Mouse (Mus musculus) 3134 (cell line): ENCODE data around the gene Vmn1r135.
"Not testable (repeated sequence)": the region's sequence is repeated elsewhere in the genome, so short reads cannot be mapped to it uniquely, and the experiment has no call there.

Experiments
- DNase-seq: peaks from one replicate; pipeline ENCODE4 v3.0.0-alpha.2; 2011; ENCODE audit warnings: low spot score; ENCODE audit not compliant: insufficient read length; ENCODE audit errors: extremely low read depth

Vmn1r135 gene

DNA sequence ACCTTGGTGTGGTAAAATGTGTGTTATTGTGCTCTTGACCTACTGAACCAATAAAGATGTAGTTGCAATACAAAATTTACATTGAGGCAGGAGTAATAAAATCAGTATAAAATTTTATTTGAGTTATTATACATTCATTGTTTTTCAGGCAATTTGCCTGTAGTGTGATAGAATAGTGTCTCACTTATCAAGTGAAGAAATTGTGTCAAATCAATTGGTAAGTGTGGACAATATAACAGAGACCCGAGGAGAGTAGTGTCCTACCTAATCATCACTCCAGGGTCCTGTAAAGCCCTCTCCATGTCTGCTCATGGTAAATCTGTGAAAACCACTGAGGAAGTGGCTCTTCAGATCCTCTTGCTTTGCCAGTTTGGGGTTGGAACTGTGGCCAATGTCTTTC, at the start of gene Vmn1r135:
Gene Vmn1r135 (plus strand): TSS at position 301 of the 400 bp plus-strand sequence.
- DNase-seq: not testable (repeated sequence)

- not testable (repeated sequence) for DNase-seq
Observed at GRCm38 (mm10) chr7:21796628-21797027, 35.5 kb upstream of the Vmn1r135 start, which contains the start of gene Gm4177. Gm4177 (minus strand) TSS chr7:21796728.

- not testable (repeated sequence) for DNase-seq
Observed at GRCm38 (mm10) chr7:21844167-21844566, 12.0 kb downstream of the Vmn1r135 start, which contains the start of gene Gm5725. Gm5725 (minus strand) TSS chr7:21844267.
